Mouse (Mus musculus) kidney, embryonic 16.5 days (tissue): ENCODE results near the gene Mvp. TPM values are rescaled to one million over a fixed set of nuclear protein-coding genes. Genes with fewer than 3 reads are reported as not detected.
A peak's percentile ranks its signal among the peaks of the same experiment; 100 is the strongest.

Experiments
- ATAC-seq: fragments of 200-750 bp; cut with Nextera tagmentation; 2 replicates; pipeline ENCODE4 v1.8.0; 2017; ENCODE audit warnings: moderate TSS enrichment; ENCODE audit not compliant: low FRiP score, low TSS enrichment
- H3K27ac ChIP-seq: fragments of 300-500 bp; sonication (generic); 2 replicates; pipeline ENCODE4 v1.5.1; 2014; ENCODE audit warnings: low read length
- H3K27me3 ChIP-seq: fragments of 300-500 bp; sonication (generic); 2 replicates; pipeline ENCODE4 v1.6.1; 2014; ENCODE audit warnings: low read length, control low read depth, mixed read lengths; ENCODE audit not compliant: insufficient read depth
- H3K36me3 ChIP-seq: fragments of 300-500 bp; sonication (generic); 2 replicates; pipeline ENCODE4 v1.6.1; 2014; ENCODE audit warnings: low read length, control low read depth, mixed read lengths; ENCODE audit not compliant: insufficient read depth
- H3K4me1 ChIP-seq: fragments of 300-500 bp; sonication (generic); 2 replicates; pipeline ENCODE4 v1.6.1; 2014; ENCODE audit warnings: low read length, control low read depth, mixed read lengths; ENCODE audit not compliant: insufficient read depth
- H3K4me2 ChIP-seq: fragments of 300-500 bp; sonication (generic); replicated peaks from 2 replicates; pipeline ENCODE4 v1.6.1; 2014; ENCODE audit warnings: low read depth, low read length
- H3K4me3 ChIP-seq: fragments of 300-500 bp; sonication (generic); 2 replicates; pipeline ENCODE4 v1.5.1; 2014; ENCODE audit warnings: mild to moderate bottlenecking, low read length
- H3K9ac ChIP-seq: fragments of 300-500 bp; sonication (generic); replicated peaks from 2 replicates; pipeline ENCODE4 v1.6.1; 2014; ENCODE audit warnings: low read length
- H3K9me3 ChIP-seq: fragments of 300-500 bp; sonication (generic); 2 replicates; pipeline ENCODE4 v1.6.1; 2016; ENCODE audit warnings: low read length, control low read depth
- WGBS: fragments of 180-500 bp; shearing (Covaris S2); extraction: QIAGEN DNeasy Blood & Tissue Kit; methylation state at CpG from one replicate; pipeline ENCODE4 v1.1.7; 2014; 5-methylcytosine and 5-hydroxymethylcytosine counted together
- polyA plus RNA-seq: library from polyadenylated mRNA; unstranded; fragments of >200 nt; fragmentation: Nextera tagmentation; extraction: Ambion mirVana; gene quantifications from 2 replicates; pipeline ENCODE4 v1.2.1, GENCODE M21; 2015

Mvp gene
- polyA plus RNA-seq, 1 experiment from 2014 or later: 21.4 TPM

GRCm38 (mm10) chr7:127025556-127026160, 11.2 kb upstream of the Mvp start:
- 0% methylated on average over 60 of the region's 65 CpGs for WGBS
- H3K4me1 ChIP-seq: peaks cover 50% of the 10 kb centered on the region
- peaks cover 45% of the 10 kb centered on the region for H3K36me3 ChIP-seq
- H3K27ac ChIP-seq: peak overlapping the region; percentile 99
- no peaks in the 10 kb centered on the region for H3K9me3 ChIP-seq
- peak overlapping the region; percentile 95 for H3K4me3 ChIP-seq
- no peak for ATAC-seq
- H3K4me2 ChIP-seq: peak overlapping the region; percentile 87
- H3K27me3 ChIP-seq: no peaks in the 10 kb centered on the region
- H3K9ac ChIP-seq: peak overlapping the region; percentile 97

- peak; percentile 30 for ATAC-seq
- H3K27me3 ChIP-seq: no peaks in the 10 kb centered on the region
- peak overlapping the region; percentile 99 for H3K27ac ChIP-seq
- peaks cover 57% of the 10 kb centered on the region for H3K4me1 ChIP-seq
- H3K36me3 ChIP-seq: peaks cover 38% of the 10 kb centered on the region
- WGBS: under 1% methylated on average over 30 of the region's 30 CpGs
- peak overlapping the region; percentile 87 for H3K4me2 ChIP-seq
- H3K9me3 ChIP-seq: no peaks in the 10 kb centered on the region
- H3K9ac ChIP-seq: peak overlapping the region; percentile 97
- peak overlapping the region; percentile 95 for H3K4me3 ChIP-seq
Measured at GRCm38 (mm10) chr7:127024755-127025555, 10.5 kb upstream of the Mvp start.

GRCm38 (mm10) chr7:127023896-127024690, 9.7 kb upstream of the Mvp start:
- H3K4me3 ChIP-seq: peak overlapping the region; percentile 95
- H3K4me2 ChIP-seq: peak overlapping the region; percentile 87
- peak overlapping the region; percentile 97 for H3K9ac ChIP-seq
- peak overlapping the region; percentile 99 for H3K27ac ChIP-seq
- 17% methylated on average over 19 of the region's 19 CpGs for WGBS
- peaks cover 65% of the 10 kb centered on the region for H3K4me1 ChIP-seq
- peaks cover 33% of the 10 kb centered on the region for H3K36me3 ChIP-seq
- ATAC-seq: no peak
- H3K9me3 ChIP-seq: no peaks in the 10 kb centered on the region
- no peaks in the 10 kb centered on the region for H3K27me3 ChIP-seq

GRCm38 (mm10) chr7:127023272-127023691, 8.9 kb upstream of the Mvp start:
- Histone ChIP-seq H3K27ac (peak overlapping the region; percentile 43; the same call in 1 of the 2 replicates), H3K9ac (peak overlapping the region; percentile 97)

GRCm38 (mm10) chr7:127022528-127023271, 8.3 kb upstream of the Mvp start:
- Histone ChIP-seq H3K9ac (peak overlapping the region; percentile 97; the same call in 1 of the 2 replicates), H3K36me3 (peaks cover 29% of the 10 kb centered on the region), H3K9me3 (no peaks in the 10 kb centered on the region), H3K4me1 (peaks cover 71% of the 10 kb centered on the region), H3K4me3 (peak overlapping the region; percentile 95; the same call in 1 of the 2 replicates), H3K27me3 (no peaks in the 10 kb centered on the region), H3K4me2 (peak overlapping the region; percentile 87), H3K27ac (no peak overlapping the region)
- 81% methylated on average over 7 of the region's 7 CpGs for WGBS
- ATAC-seq: no peak

More at GRCm38 (mm10) chr7:127023272-127023691, 8.9 kb upstream of the Mvp start:
- peaks cover 33% of the 10 kb centered on the region for H3K36me3 ChIP-seq
- H3K4me1 ChIP-seq: peaks cover 71% of the 10 kb centered on the region
- WGBS: 83% methylated on average over 13 of the region's 13 CpGs
- H3K27me3 ChIP-seq: no peaks in the 10 kb centered on the region
- peak overlapping the region; percentile 87 for H3K4me2 ChIP-seq
- H3K4me3 ChIP-seq: peak overlapping the region; percentile 95
- H3K9me3 ChIP-seq: no peaks in the 10 kb centered on the region
- no peak for ATAC-seq

GRCm38 (mm10) chr7:127021563-127022527, 7.4 kb upstream of the Mvp start:
- Histone ChIP-seq H3K27me3 (no peaks in the 10 kb centered on the region), H3K4me1 (peaks cover 71% of the 10 kb centered on the region), H3K4me2 (peak overlapping the region; percentile 63), H3K4me3 (peak overlapping the region; percentile 48), H3K9ac (peak overlapping the region; percentile 64), H3K9me3 (no peaks in the 10 kb centered on the region), H3K36me3 (peaks cover 29% of the 10 kb centered on the region), H3K27ac (peak overlapping the region; percentile 58)
- WGBS: 41% methylated on average over 5 of the region's 5 CpGs
- no peak for ATAC-seq

- Histone ChIP-seq H3K4me3 (peak within 1 kb of the TSS; percentile 48), H3K4me1 (peaks cover 72% of the 10 kb centered on the region), H3K27ac (peak within 1 kb of the TSS; percentile 58)
Measured at GRCm38 (mm10) chr7:127020901-127021562, 6.6 kb upstream of the Mvp start, which contains the start of the genes Gm42742 and Prrt2. TSS of gene Gm42742 (minus strand) at chr7:127021097. TSS of gene Prrt2 (minus strand) at chr7:127021211.

GRCm38 (mm10) chr7:127020491-127020890, 6.1 kb upstream of the Mvp start:
- H3K4me3 ChIP-seq: peak overlapping the region; percentile 48
- H3K9ac ChIP-seq: peak overlapping the region; percentile 64
- no peaks in the 10 kb centered on the region for H3K27me3 ChIP-seq
- peak overlapping the region; percentile 63 for H3K4me2 ChIP-seq
- WGBS: 41% methylated on average over 5 of the region's 5 CpGs
- H3K9me3 ChIP-seq: no peaks in the 10 kb centered on the region
- H3K27ac ChIP-seq: peak overlapping the region; percentile 58
- H3K4me1 ChIP-seq: peaks cover 77% of the 10 kb centered on the region
- no peak for ATAC-seq
- H3K36me3 ChIP-seq: peaks cover 31% of the 10 kb centered on the region

More at GRCm38 (mm10) chr7:127020901-127021562, 6.6 kb upstream of the Mvp start, which contains the start of the genes Gm42742 and Prrt2:
- Histone ChIP-seq H3K36me3 (peaks cover 29% of the 10 kb centered on the region), H3K9me3 (no peaks in the 10 kb centered on the region), H3K4me2 (peak within 1 kb of the TSS; percentile 63), H3K27me3 (no peaks in the 10 kb centered on the region), H3K9ac (peak within 1 kb of the TSS; percentile 64)
- WGBS: 1% methylated on average over 30 of the region's 37 CpGs
- ATAC-seq: peak; percentile 12; the same call in 1 of the 2 replicates
